Mouse (Mus musculus) CH12.LX (cell line): ENCODE data around the gene Tgfbr3.

Source experiments
- CHD1 ChIP-seq: IDR thresholded peaks from 2 replicates; pipeline ENCODE4 v1.6.1; 2012; ENCODE audit warnings: low read depth, low read length, improper control_type of control experiment, inconsistent platforms
- CTCF ChIP-seq, 2 experiments: IDR thresholded peaks in 1 of 2; conservative IDR thresholded peaks in 1 of 2; 2 replicates each; pipeline ENCODE4 v1.5.1; 2011 to 2012; ENCODE audit warnings: low read depth in 2 of 2, low read length in 2 of 2, improper control_type of control experiment in 1 of 2, inconsistent platforms in 1 of 2, mild to moderate bottlenecking in 1 of 2, moderate library complexity in 1 of 2
- ELF1 ChIP-seq: IDR thresholded peaks from 2 replicates; pipeline ENCODE4 v1.6.1; 2014; ENCODE audit warnings: low read depth, mild to moderate bottlenecking, inconsistent platforms, low read length, improper control_type of control experiment
- EP300 ChIP-seq: IDR thresholded peaks from 2 replicates; pipeline ENCODE4 v1.6.1; 2011; ENCODE audit warnings: low read length, improper control_type of control experiment
- HCFC1 ChIP-seq: IDR thresholded peaks from 2 replicates; pipeline ENCODE4 v1.6.1; 2012; ENCODE audit warnings: low read depth, mild to moderate bottlenecking, inconsistent platforms, low read length, improper control_type of control experiment
- KAT2A ChIP-seq: IDR thresholded peaks from 2 replicates; pipeline ENCODE4 v1.6.1; 2012; ENCODE audit warnings: low read length, improper control_type of control experiment, inconsistent platforms; ENCODE audit not compliant: insufficient replicate concordance
- MAFK ChIP-seq: IDR thresholded peaks from 2 replicates; pipeline ENCODE4 v1.6.1; 2011; ENCODE audit warnings: low read length, improper control_type of control experiment; ENCODE audit not compliant: insufficient replicate concordance
- MEF2A ChIP-seq: IDR thresholded peaks from 2 replicates; pipeline ENCODE4 v1.6.1; 2014; ENCODE audit warnings: low read depth, mild to moderate bottlenecking, inconsistent platforms, low read length, improper control_type of control experiment, borderline replicate concordance
- POLR2A ChIP-seq: IDR thresholded peaks from 2 replicates; pipeline ENCODE4 v1.6.1; 2011; ENCODE audit warnings: low read depth, mild to moderate bottlenecking, improper control_type of control experiment, low read length
- TCF12 ChIP-seq: IDR thresholded peaks from 2 replicates; pipeline ENCODE4 v1.6.1; 2014; ENCODE audit warnings: low read depth, mild to moderate bottlenecking, inconsistent platforms, low read length, improper control_type of control experiment
- UBTF ChIP-seq: IDR thresholded peaks from 2 replicates; pipeline ENCODE4 v1.6.1; 2012; ENCODE audit warnings: low read depth, mild to moderate bottlenecking, inconsistent platforms, low read length, improper control_type of control experiment, moderate library complexity
- ZNF384 ChIP-seq: IDR thresholded peaks from 2 replicates; pipeline ENCODE4 v1.6.1; 2012; ENCODE audit warnings: low read depth, low read length, improper control_type of control experiment, inconsistent platforms

GRCm38 (mm10) chr5:107102916-107103315 is 186.5 kb downstream of the Tgfbr3 start:
- no peak for TF ChIP-seq CTCF (conservative IDR thresholded peaks at IDR 0.05 in 1 of 2, IDR thresholded peaks at IDR 0.05 in 1 of 2; ENCODE audit: low read depth in 2 of 2, low read length in 2 of 2)
- TF ChIP-seq ELF1, result no peak
- TF ChIP-seq POLR2A, result no peak
- TF ChIP-seq HCFC1, result no peak
- no peak for TF ChIP-seq MEF2A
- TF ChIP-seq ZNF384, result no peak
- TF ChIP-seq EP300, result no peak
- no peak for TF ChIP-seq KAT2A
- TF ChIP-seq CHD1, result no peak
- TF ChIP-seq MAFK, result no peak
- TF ChIP-seq TCF12, result no peak
- no peak for TF ChIP-seq UBTF
